Mouse (Mus musculus): ENCODE measurements around the gene Fkbp15.
"Not testable (repeated sequence)": the region's sequence is repeated elsewhere in the genome, so short reads cannot be mapped to it uniquely, and the experiment has no call there.

Fkbp15 gene

GRCm38 (mm10) chr4:62276642-62277041 lies 83.7 kb downstream of the Fkbp15 start:
- DNase-seq = no peak

- DNase-seq = peak; percentile 42
Measured at GRCm38 (mm10) chr4:62274841-62275536, 85.4 kb downstream of the Fkbp15 start.

GRCm38 (mm10) chr4:62273916-62274315 lies 86.4 kb downstream of the Fkbp15 start:
- no peak for DNase-seq

- DNase-seq = no peak
Measured at GRCm38 (mm10) chr4:62272696-62273095, 87.7 kb downstream of the Fkbp15 start.

GRCm38 (mm10) chr4:62267101-62267500 lies 93.2 kb downstream of the Fkbp15 start:
- DNase-seq = no peak

- not testable (repeated sequence) for DNase-seq
Measured at GRCm38 (mm10) chr4:62266016-62266415, 94.3 kb downstream of the Fkbp15 start.

GRCm38 (mm10) chr4:62265154-62265836 lies 95.1 kb downstream of the Fkbp15 start:
- no peak for DNase-seq

GRCm38 (mm10) chr4:62263133-62263844 lies 97.1 kb downstream of the Fkbp15 start:
- DNase-seq = no peak

- no peak for DNase-seq
Measured at GRCm38 (mm10) chr4:62262276-62262675, 98.1 kb downstream of the Fkbp15 start, which contains the start of gene Slc31a2. Gene Slc31a2, plus strand, starts transcription at chr4:62262562.

- DNase-seq = no peak
Measured at GRCm38 (mm10) chr4:62256931-62257330, 103.4 kb downstream of the Fkbp15 start.

- DNase-seq = no peak
Measured at GRCm38 (mm10) chr4:62254551-62254950, 105.8 kb downstream of the Fkbp15 start.

GRCm38 (mm10) chr4:62251776-62252175 lies 108.6 kb downstream of the Fkbp15 start:
- DNase-seq = no peak

- no peak for DNase-seq
Measured at GRCm38 (mm10) chr4:62250896-62251544, 109.3 kb downstream of the Fkbp15 start.
